Mouse (Mus musculus) liver, embryonic 12.5 days (tissue): ENCODE measurements around the gene Nat9. TPM values are rescaled to one million over a fixed set of nuclear protein-coding genes. Genes with fewer than 3 reads are reported as not detected.
A peak's percentile ranks its signal among the peaks of the same experiment; 100 is the strongest.

ENCODE experiments used
- ATAC-seq: fragments of 200-750 bp; cut with Nextera tagmentation; 2 replicates; pipeline ENCODE4 v1.8.0; 2017; ENCODE audit warnings: moderate number of reproducible peaks, mild to moderate bottlenecking, moderate library complexity
- H3K27ac ChIP-seq: fragments of 300-500 bp; sonication (generic); 2 replicates; pipeline ENCODE4 v1.5.1; 2016; ENCODE audit warnings: mild to moderate bottlenecking
- H3K27me3 ChIP-seq: fragments of 300-500 bp; sonication (generic); replicated peaks from 2 replicates; pipeline ENCODE4 v1.6.1; 2016; ENCODE audit warnings: mild to moderate bottlenecking, moderate library complexity
- H3K36me3 ChIP-seq: fragments of 300-500 bp; sonication (generic); 2 replicates; pipeline ENCODE4 v1.6.1; 2016; ENCODE audit warnings: mild to moderate bottlenecking, moderate library complexity
- H3K4me1 ChIP-seq: fragments of 300-500 bp; sonication (generic); 2 replicates; pipeline ENCODE4 v1.6.1; 2016
- H3K4me2 ChIP-seq: fragments of 300-500 bp; sonication (generic); 2 replicates; pipeline ENCODE4 v1.6.1; 2016; ENCODE audit warnings: mild to moderate bottlenecking, moderate library complexity
- H3K4me3 ChIP-seq: fragments of 300-500 bp; sonication (generic); 2 replicates; pipeline ENCODE4 v1.5.1; 2016; ENCODE audit warnings: mild to moderate bottlenecking, moderate library complexity
- H3K9ac ChIP-seq: fragments of 300-500 bp; sonication (generic); 2 replicates; pipeline ENCODE4 v1.6.1; 2016; ENCODE audit warnings: mild to moderate bottlenecking, moderate library complexity
- H3K9me3 ChIP-seq: fragments of 300-500 bp; sonication (generic); replicated peaks from 2 replicates; pipeline ENCODE4 v1.6.1; 2016; ENCODE audit warnings: mild to moderate bottlenecking, moderate library complexity
- WGBS: fragments of 180-500 bp; shearing (Covaris S2); methylation state at CpG from one replicate; pipeline ENCODE4 v1.1.7; 2016; ENCODE audit not compliant: insufficient replicate concordance; 5-methylcytosine and 5-hydroxymethylcytosine counted together
- polyA plus RNA-seq: library from polyadenylated mRNA; unstranded; fragments of >200 nt; fragmentation: Nextera tagmentation; extraction: Ambion mirVana; gene quantifications from 2 replicates; pipeline ENCODE4 v1.2.1, GENCODE M21; 2016

Nat9 gene
- polyA plus RNA-seq, 1 experiment from 2014 or later = 12.9 TPM

DNA sequence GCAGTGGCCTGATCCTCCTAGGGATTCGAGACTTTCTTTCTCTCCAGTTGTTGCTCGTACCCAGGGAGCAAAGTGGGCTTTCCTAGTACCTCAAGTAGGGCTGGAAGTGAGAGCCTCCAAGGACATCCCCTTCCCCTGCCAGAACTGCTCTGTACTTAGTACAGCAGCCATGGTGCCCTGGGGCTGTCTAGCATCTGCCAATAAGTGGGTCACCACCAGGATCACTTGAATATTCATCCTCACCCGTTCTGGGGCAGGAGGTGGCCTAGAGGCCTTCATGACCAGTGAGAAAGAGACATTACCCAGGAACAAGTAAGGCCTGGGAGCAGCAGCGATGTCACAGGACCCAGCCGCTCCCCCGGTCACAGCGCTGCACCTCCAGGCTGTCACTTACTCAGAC is 22.3 kb upstream of the Nat9 start:
- Histone ChIP-seq H3K36me3 (peaks cover 39% of the 10 kb centered on the region), H3K4me3 (no peak overlapping the region), H3K4me2 (no peak overlapping the region), H3K9ac (no peak overlapping the region), H3K27me3 (no peaks in the 10 kb centered on the region), H3K9me3 (no peaks in the 10 kb centered on the region), H3K27ac (no peak overlapping the region), H3K4me1 (peaks cover 16% of the 10 kb centered on the region)
- WGBS = 78% methylated on average over 7 of the region's 7 CpGs
- no peak for ATAC-seq

DNA sequence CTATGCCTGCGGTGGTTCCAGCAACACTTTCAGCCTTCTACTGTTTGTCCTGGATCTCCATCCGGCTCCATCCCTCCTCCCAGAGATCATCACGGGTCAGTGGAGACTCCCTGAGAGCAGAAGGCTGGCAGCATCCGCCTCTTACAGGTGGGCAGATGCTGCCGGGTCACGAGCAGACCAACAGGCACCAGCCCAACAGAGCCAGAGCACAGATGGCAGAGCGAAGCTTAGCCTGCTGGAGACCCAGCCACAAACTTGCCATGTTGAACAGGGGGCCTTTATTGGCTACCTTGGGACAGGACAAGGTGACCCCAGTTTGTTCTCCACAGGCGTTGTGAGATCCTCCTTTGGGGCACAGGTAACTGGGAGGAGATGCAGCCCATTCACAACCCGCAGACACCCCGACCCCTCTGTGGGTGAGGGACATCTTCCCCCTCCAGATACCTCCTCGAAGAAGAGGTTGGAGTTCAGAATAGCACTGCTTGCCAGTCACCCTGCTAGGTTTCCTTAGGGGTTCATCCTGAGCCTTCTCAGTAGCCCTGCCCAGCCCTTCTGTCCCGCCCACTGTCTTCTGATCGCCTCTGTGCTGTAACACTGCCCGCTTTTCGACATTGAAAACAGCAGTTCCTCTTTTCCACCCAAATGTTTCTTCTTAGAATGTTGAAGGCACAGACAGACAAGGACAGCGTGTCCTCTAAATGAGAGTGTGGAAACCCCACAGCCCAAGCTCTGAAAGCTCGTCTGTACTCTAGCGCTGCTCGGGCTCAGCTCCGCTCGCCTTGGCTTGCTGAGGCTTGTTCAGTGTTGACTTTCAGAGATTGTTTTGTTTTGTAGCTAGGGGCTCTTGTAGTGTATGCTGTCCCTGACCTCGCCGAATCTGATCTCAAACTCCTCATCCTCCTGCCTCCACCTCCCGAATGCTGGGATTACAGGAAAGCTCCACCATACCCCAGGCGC is 21.4 kb upstream of the Nat9 start:
- ATAC-seq = no peak
- H3K9me3 ChIP-seq = no peaks in the 10 kb centered on the region
- no peaks in the 10 kb centered on the region for H3K27me3 ChIP-seq
- H3K9ac ChIP-seq = no peak overlapping the region
- H3K4me2 ChIP-seq = no peak overlapping the region
- H3K4me1 ChIP-seq = peaks cover 16% of the 10 kb centered on the region
- H3K36me3 ChIP-seq = peaks cover 44% of the 10 kb centered on the region
- H3K27ac ChIP-seq = no peak overlapping the region
- H3K4me3 ChIP-seq = no peak overlapping the region
- WGBS = 76% methylated on average over 25 of the region's 25 CpGs

DNA sequence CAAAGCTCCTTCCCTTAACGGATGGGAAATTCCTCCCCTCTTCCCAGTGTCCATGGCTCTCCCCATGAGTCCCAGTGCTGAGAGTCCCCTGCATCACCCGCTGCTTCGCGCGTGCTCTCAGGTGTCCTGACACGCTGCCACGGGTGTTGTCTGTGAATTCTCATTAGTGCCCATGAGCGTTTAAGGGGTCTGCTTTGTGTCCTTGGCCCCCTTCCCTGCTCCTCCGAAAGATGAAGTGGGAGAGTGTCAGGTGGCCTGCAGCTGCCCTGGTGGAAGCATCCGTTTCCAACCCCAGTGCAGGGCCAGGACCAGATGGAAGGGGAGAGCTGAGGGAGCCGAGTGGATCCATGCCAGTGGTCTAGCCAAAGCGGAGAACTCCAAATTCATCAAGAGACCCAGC is 20.5 kb upstream of the Nat9 start:
- H3K4me2 ChIP-seq = no peak overlapping the region
- no peaks in the 10 kb centered on the region for H3K9me3 ChIP-seq
- peaks cover 16% of the 10 kb centered on the region for H3K4me1 ChIP-seq
- peaks cover 52% of the 10 kb centered on the region for H3K36me3 ChIP-seq
- 86% methylated on average over 12 of the region's 12 CpGs for WGBS
- no peak overlapping the region for H3K9ac ChIP-seq
- no peaks in the 10 kb centered on the region for H3K27me3 ChIP-seq
- no peak overlapping the region for H3K27ac ChIP-seq
- ATAC-seq = no peak
- no peak overlapping the region for H3K4me3 ChIP-seq

DNA sequence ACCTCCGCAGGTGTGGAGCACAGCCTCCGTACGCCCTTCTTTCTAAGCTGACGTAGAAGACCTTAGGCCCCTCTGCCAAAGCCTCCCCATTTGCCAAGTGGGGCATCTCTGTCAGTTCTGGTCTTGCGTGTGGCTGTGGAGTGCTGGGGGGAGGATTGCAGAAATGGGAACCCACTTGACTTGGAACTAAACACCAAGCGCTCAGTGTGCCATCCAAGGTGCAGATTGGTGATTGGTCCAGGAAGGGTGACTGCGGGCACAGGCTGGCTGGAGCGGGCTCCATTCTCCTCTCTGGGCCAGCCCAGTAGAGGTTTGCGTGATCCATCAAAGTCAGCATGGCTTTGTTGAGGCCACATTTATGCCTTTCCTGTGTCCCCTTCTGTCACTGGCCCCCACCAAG is 15.1 kb upstream of the Nat9 start:
- WGBS = 86% methylated on average over 9 of the region's 9 CpGs
- Histone ChIP-seq H3K9ac (no peak overlapping the region), H3K4me1 (0 out of 2 replicates have a peak, but pooled peaks cover 3% of the 10 kb centered on the region), H3K4me2 (no peak overlapping the region), H3K36me3 (peaks cover 74% of the 10 kb centered on the region), H3K27me3 (no peaks in the 10 kb centered on the region), H3K27ac (no peak overlapping the region), H3K9me3 (no peaks in the 10 kb centered on the region), H3K4me3 (no peak overlapping the region)
- ATAC-seq = no peak

DNA sequence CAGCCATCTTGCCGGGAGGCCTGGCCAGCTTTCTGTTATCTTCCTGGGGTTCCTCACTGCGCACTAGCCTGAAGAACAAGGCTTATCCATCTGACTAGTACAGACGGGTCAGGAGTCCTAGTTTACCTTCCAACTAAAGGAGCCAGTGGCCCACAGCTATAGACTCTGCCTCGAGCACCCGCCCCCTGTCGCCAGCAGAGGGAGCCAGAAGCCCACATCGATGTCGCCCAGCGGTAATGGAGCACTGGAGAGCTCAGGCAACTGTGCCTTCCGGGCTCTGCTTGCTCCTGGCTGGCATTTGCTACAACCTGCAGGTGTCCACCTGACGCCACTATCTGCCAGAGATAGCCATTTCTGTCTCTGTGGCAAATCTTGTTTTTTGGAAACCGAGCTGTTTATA is 14.7 kb upstream of the Nat9 start:
- peak; percentile 63 for ATAC-seq
- Histone ChIP-seq H3K9me3 (no peaks in the 10 kb centered on the region), H3K36me3 (peaks cover 74% of the 10 kb centered on the region), H3K27ac (no peak overlapping the region), H3K4me3 (no peak overlapping the region), H3K27me3 (no peaks in the 10 kb centered on the region), H3K4me2 (no peak overlapping the region), H3K4me1 (peaks cover 3% of the 10 kb centered on the region; the same call in 1 of the 2 replicates), H3K9ac (no peak overlapping the region)
- 20% methylated on average over 12 of the region's 12 CpGs for WGBS

DNA sequence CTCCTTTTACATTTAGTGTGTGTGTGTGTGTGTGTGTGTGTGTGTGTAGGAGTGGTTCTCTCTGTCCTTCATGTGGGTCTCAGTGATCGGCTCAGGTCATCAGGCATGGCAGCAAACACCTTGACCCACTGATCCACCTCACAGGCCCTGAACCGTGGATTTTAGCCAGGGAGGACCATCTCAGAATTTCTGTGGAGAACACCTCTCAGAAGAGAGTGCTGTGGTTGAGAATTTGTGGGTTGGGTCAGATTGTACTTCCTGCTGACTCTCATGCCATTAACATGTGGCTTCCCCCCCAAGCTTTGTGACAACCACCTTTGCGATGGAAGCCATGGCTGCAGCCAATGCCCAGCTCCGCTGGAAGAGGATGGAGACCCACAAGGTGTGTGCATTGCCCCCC is 12.9 kb upstream of the Nat9 start:
- no peak for ATAC-seq
- Histone ChIP-seq H3K27me3 (no peaks in the 10 kb centered on the region), H3K4me3 (no peak overlapping the region), H3K27ac (no peak overlapping the region), H3K9me3 (no peaks in the 10 kb centered on the region), H3K4me2 (no peak overlapping the region), H3K36me3 (peaks cover 56% of the 10 kb centered on the region), H3K9ac (no peak overlapping the region), H3K4me1 (peaks cover 21% of the 10 kb centered on the region)
- WGBS = 69% methylated on average over 4 of the region's 4 CpGs

DNA sequence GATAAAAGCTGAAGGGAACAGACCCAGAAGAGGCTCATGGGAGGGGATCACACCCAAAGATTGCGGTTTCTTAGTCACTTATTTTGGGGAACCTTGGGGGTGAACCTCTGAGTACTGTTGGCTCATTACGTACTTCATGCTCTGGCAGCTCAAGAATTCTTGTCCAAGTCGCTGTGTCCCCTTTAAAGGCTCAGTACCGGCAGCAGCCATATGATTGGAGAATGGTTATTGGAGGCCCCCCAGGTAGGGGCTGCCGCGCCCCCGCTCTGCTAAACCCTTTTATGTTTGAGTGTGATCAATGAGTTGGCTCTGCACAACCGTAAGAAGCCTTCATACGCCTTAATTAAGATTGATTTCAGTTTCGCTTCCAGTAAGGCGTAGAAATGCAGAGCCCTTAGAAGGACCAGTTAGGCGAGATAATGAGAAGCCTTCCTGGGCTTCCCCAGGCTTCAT is 11.3 kb upstream of the Nat9 start:
- Histone ChIP-seq H3K4me3 (no peak overlapping the region), H3K36me3 (peaks cover 46% of the 10 kb centered on the region), H3K27ac (no peak overlapping the region), H3K9me3 (no peaks in the 10 kb centered on the region), H3K4me2 (no peak overlapping the region), H3K27me3 (no peaks in the 10 kb centered on the region), H3K9ac (no peak overlapping the region), H3K4me1 (peaks cover 35% of the 10 kb centered on the region)
- 70% methylated on average over 12 of the region's 12 CpGs for WGBS
- no peak for ATAC-seq

DNA sequence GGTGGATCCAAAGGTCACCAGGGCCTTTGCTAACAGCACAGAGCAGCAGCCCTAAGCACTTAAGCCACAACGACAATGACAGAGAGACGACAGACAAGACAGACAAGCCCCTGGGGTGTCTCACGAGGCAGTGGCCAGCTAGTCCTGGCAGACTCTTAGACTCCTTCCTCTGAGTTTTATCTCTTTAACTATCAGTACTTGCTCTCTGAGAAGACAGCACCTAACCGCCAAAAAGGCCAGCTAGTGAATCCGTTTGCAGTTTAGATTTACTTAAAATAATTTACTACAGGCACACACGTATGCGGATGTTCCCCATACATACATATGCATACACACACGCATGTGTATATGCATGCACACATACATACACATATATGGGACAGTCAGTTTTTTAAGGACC is 9.9 kb upstream of the Nat9 start:
- WGBS = 63% methylated on average over 8 of the region's 8 CpGs

DNA sequence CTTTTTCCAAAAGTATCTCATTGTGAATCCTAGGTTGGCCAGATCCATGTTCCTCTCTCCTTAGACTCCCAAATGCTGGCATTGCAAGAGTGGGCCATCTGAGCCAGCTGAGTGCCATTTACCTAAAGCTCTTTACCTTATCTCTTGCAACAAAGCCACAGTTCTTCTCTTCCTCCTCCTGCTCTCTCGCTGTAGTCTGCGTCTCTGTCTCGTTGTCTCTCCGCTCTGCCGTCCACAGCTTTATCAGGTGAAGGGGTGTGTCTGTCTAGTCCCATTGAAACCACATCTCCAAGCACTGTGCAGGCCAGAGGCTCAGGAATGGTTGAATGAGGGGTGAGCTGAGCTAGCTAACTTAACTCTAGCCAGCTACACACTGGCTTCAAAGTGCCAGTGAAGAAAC is 8.3 kb upstream of the Nat9 start:
- WGBS = 21% methylated on average over 5 of the region's 5 CpGs
- Histone ChIP-seq H3K4me2 (peak overlapping the region; percentile 10), H3K9me3 (no peaks in the 10 kb centered on the region), H3K9ac (0 out of 2 replicates have a peak overlapping the region, but pooled peaks have one; percentile 31), H3K36me3 (peaks cover 25% of the 10 kb centered on the region), H3K27me3 (no peaks in the 10 kb centered on the region), H3K27ac (no peak overlapping the region), H3K4me3 (no peak overlapping the region), H3K4me1 (peaks cover 48% of the 10 kb centered on the region)
- ATAC-seq = peak; percentile 60

More for the DNA sequence above, 9.9 kb upstream of the Nat9 start:
- ATAC-seq = no peak
- H3K4me1 ChIP-seq = peaks cover 35% of the 10 kb centered on the region
- H3K36me3 ChIP-seq = peaks cover 32% of the 10 kb centered on the region
- no peak overlapping the region for H3K9ac ChIP-seq
- H3K4me3 ChIP-seq = no peak overlapping the region
- H3K4me2 ChIP-seq = no peak overlapping the region
- H3K27ac ChIP-seq = no peak overlapping the region
- H3K9me3 ChIP-seq = no peaks in the 10 kb centered on the region
- H3K27me3 ChIP-seq = no peaks in the 10 kb centered on the region

DNA sequence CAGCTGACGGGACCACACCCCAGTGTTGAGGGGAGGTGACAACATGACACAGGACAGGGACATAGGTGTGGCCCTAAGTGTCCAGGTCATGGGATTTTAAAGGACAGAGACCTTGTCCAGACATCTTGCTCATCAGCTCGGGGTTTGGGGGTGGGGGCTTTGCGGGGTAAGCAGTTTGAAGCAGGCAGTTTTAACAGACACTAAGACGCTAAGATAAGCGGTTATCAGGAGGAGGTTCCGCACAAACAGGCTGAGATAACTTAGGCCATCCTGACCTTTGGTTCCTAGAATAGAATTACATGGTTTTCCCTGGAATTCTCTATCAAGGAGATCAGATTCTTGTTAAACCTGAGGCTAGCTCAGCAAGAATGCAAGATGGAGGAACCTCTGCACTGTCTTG is 7.0 kb upstream of the Nat9 start:
- ATAC-seq = peak; percentile 36; the same call in 1 of the 2 replicates
- WGBS = 24% methylated on average over 6 of the region's 6 CpGs

DNA sequence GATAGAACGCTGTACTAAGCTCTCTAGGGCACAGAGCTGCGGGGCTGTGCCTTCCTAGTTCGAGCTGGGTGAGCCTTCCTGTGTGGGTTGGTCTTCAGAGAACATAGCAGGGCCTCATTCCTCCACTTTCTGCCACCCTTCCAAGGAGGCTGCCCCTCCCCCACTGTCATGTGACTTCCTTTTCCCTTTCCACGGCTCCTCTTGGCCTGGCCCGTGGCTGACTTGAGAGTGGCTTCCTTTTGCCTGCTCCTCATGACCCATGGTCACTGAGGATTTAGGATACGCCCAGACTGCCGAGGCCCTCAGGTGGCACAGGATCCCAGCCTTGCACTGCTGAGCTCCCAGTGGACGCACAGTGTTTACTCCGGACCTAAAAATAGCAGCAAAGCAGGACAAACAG is 4.5 kb upstream of the Nat9 start:
- no peak for ATAC-seq
- H3K4me2 ChIP-seq = peak overlapping the region; percentile 32
- H3K4me1 ChIP-seq = peaks cover 70% of the 10 kb centered on the region
- no peak overlapping the region for H3K4me3 ChIP-seq
- H3K27ac ChIP-seq = peak overlapping the region; percentile 62
- no peaks in the 10 kb centered on the region for H3K27me3 ChIP-seq
- WGBS = 21% methylated on average over 9 of the region's 9 CpGs
- H3K9ac ChIP-seq = no peak overlapping the region; the same call in 1 of the 2 replicates
- peaks cover 23% of the 10 kb centered on the region for H3K36me3 ChIP-seq
- no peaks in the 10 kb centered on the region for H3K9me3 ChIP-seq

More for the DNA sequence above, 7.0 kb upstream of the Nat9 start:
- Histone ChIP-seq H3K9ac (no peak overlapping the region), H3K27ac (no peak overlapping the region), H3K4me2 (peak overlapping the region; percentile 22; the same call in 1 of the 2 replicates), H3K4me3 (no peak overlapping the region), H3K9me3 (no peaks in the 10 kb centered on the region), H3K27me3 (no peaks in the 10 kb centered on the region), H3K4me1 (peaks cover 51% of the 10 kb centered on the region), H3K36me3 (peaks cover 30% of the 10 kb centered on the region)

DNA sequence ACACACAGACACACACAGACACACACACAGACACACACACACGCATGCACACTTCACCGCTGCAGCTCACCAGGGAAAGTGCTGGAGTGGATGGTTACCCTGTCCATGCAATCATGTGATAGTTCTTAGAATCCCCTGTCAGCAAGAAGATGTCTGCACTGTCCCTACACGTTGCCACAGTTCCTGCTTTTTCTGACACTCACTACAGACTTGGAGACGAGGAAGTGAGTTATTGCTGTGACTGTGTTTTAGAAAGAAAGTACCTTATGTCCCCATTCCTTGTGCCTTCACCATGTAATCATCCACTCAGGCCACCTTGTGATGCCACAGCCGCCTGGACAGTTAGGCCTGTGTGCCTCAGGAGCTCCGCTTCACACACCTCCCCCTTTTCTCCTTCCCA is 1.6 kb upstream of the Nat9 start:
- H3K9ac ChIP-seq = 0 out of 2 replicates have a peak overlapping the region, but pooled peaks have one; percentile 12
- H3K4me3 ChIP-seq = peak overlapping the region; percentile 9; the same call in 1 of the 2 replicates
- ATAC-seq = no peak
- peak overlapping the region; percentile 95 for H3K4me2 ChIP-seq
- 0 out of 2 replicates have a peak overlapping the region, but pooled peaks have one; percentile 51 for H3K27ac ChIP-seq
- no peaks in the 10 kb centered on the region for H3K9me3 ChIP-seq
- WGBS = 68% methylated on average over 6 of the region's 6 CpGs
- H3K27me3 ChIP-seq = no peaks in the 10 kb centered on the region
- H3K36me3 ChIP-seq = peaks cover 23% of the 10 kb centered on the region
- peaks cover 66% of the 10 kb centered on the region for H3K4me1 ChIP-seq
